Comparison of ENCODE assay signal across 8 mouse cellular contexts in genomic region chr2:26153295-26153694, GRCm38 (mm10). TPM values are rescaled to one million over a fixed set of nuclear protein-coding genes. Genes with fewer than 3 reads are reported as not detected.
DNase-seq lines count a peak whose midpoint lies in the region; ATAC-seq and TF ChIP-seq lines count a peak whose summit lies in the region.
"Had no signal": no experiment of that assay in that cellular context is flagged by ENCODE, and none has a peak within 500 bp of the region (broad histone marks: within the 10 kb centered on the region; RNA-seq: fewer than 3 reads in every experiment).

No protein-coding gene starts in this region.

- no peak overlapping the region for H3ac ChIP-seq in C2C12 (ENCODE audit: control insufficient read depth, insufficient read length, low read depth)

- ATAC-seq in intestine, postnatal 0 days = 0 out of 2 replicates have a peak, but pooled peaks have one; percentile 9
- ATAC-seq in intestine, embryonic 16.5 days = no peak
- no peak for ATAC-seq in Patski
- peak; percentile 57 for ATAC-seq in erythroid progenitor cell, adult 5-6 weeks (replicated peaks; ENCODE audit: low FRiP score, poor library complexity, severe bottlenecking)
- no peak for ATAC-seq in midbrain, postnatal 0 days (ENCODE audit: low FRiP score)

- CTCF ChIA-PET in Patski (lab: Charles Lee) = interaction anchor here (0.6 to 2.1 kb wide), 14 partner anchors 22 to 164 kb away, joined by 3 to 10 read pairs (median 4); no protein-coding TSS in a partner anchor

- DNase-seq in Patski (ENCODE audit: low read depth, low spot score) = no peak
- DNase-seq in midbrain, postnatal 0 days (ENCODE audit: low spot score) = no peak
- DNase-seq in layer of hippocampus, adult 11-12 months (ENCODE audit: low spot score) = no peak

- no peaks in the 10 kb centered on the region for H3K79me2 ChIP-seq in C2C12 (ENCODE audit: control insufficient read depth, insufficient read depth)

- H3K9me3 ChIP-seq in intestine, postnatal 0 days (ENCODE audit: control insufficient read depth) = no peaks in the 10 kb centered on the region
- H3K9me3 ChIP-seq in intestine, embryonic 16.5 days (ENCODE audit: control insufficient read depth, low read length) = no peaks in the 10 kb centered on the region
- H3K9me3 ChIP-seq in midbrain, postnatal 0 days (ENCODE audit: low read length) = no peaks in the 10 kb centered on the region

- no peaks in the 10 kb centered on the region for H3K79me3 ChIP-seq in C2C12 (ENCODE audit: low read depth)

- POLR2A ChIA-PET in Patski (lab: Charles Lee) = no interaction called here

- no peaks in the 10 kb centered on the region for H3K27me3 ChIP-seq in intestine, postnatal 0 days (replicated peaks; ENCODE audit: control insufficient read depth, insufficient read depth, low read length)
- no peaks in the 10 kb centered on the region for H3K27me3 ChIP-seq in intestine, embryonic 16.5 days (replicated peaks; ENCODE audit: control insufficient read depth, insufficient read depth, low read length)
- H3K27me3 ChIP-seq in C2C12 (ENCODE audit: control insufficient read depth, insufficient read depth, insufficient read length) = peaks cover 15% of the 10 kb centered on the region
- H3K27me3 ChIP-seq in Patski = no peaks in the 10 kb centered on the region
- H3K27me3 ChIP-seq in midbrain, postnatal 0 days (ENCODE audit: insufficient read depth, low read length) = no peaks in the 10 kb centered on the region

- no peak overlapping the region for H3K27ac ChIP-seq in intestine, postnatal 0 days (ENCODE audit: low read depth, low read length)
- H3K27ac ChIP-seq in intestine, embryonic 16.5 days (ENCODE audit: low read length) = no peak overlapping the region
- H3K27ac ChIP-seq in midbrain, postnatal 0 days (ENCODE audit: low read depth, low read length) = no peak overlapping the region

- in situ Hi-C loops in Patski (cut with MboI; ENCODE audit: low pct_unique_long_range_greater_than_20kb) = no loop called here

- H3K4me3 ChIP-seq in intestine, postnatal 0 days (ENCODE audit: low read depth, low read length) = no peak overlapping the region
- H3K4me3 ChIP-seq in intestine, embryonic 16.5 days (ENCODE audit: low read length) = no peak overlapping the region
- no peak overlapping the region for H3K4me3 ChIP-seq in C2C12 (ENCODE audit: insufficient read depth, poor library complexity, severe bottlenecking)
- H3K4me3 ChIP-seq in midbrain, postnatal 0 days (ENCODE audit: low read depth, low read length) = no peak overlapping the region

- H3K9ac ChIP-seq in intestine, postnatal 0 days (ENCODE audit: low read depth, low read length) = no peak overlapping the region
- no peak overlapping the region for H3K9ac ChIP-seq in intestine, embryonic 16.5 days (ENCODE audit: low read depth, low read length)
- H3K9ac ChIP-seq in midbrain, postnatal 0 days (replicated peaks; ENCODE audit: low read length, poor library complexity, severe bottlenecking) = no peak overlapping the region

- H3K4me2 ChIP-seq in intestine, postnatal 0 days (replicated peaks; ENCODE audit: low read depth) = no peak overlapping the region
- no peak overlapping the region for H3K4me2 ChIP-seq in intestine, embryonic 16.5 days (ENCODE audit: low read depth, low read length)
- no peak overlapping the region for H3K4me2 ChIP-seq in midbrain, postnatal 0 days (ENCODE audit: low read depth, low read length, poor library complexity, severe bottlenecking)

- H3K36me3 ChIP-seq in intestine, postnatal 0 days (ENCODE audit: control insufficient read depth, insufficient read depth) = no peaks in the 10 kb centered on the region
- H3K36me3 ChIP-seq in intestine, embryonic 16.5 days (ENCODE audit: control insufficient read depth, insufficient read depth, low read length) = no peaks in the 10 kb centered on the region
- H3K36me3 ChIP-seq in C2C12 (ENCODE audit: control insufficient read depth, insufficient read depth) = no peaks in the 10 kb centered on the region
- no peaks in the 10 kb centered on the region for H3K36me3 ChIP-seq in midbrain, postnatal 0 days (ENCODE audit: insufficient read depth, low read length)

- 40% methylated on average over 4 of the region's 4 CpGs for WGBS in intestine, postnatal 0 days
- WGBS in intestine, embryonic 16.5 days = 26% methylated on average over 4 of the region's 4 CpGs
- WGBS in midbrain, postnatal 0 days = 32% methylated on average over 4 of the region's 4 CpGs

- TF ChIP-seq CTCF in intestine, postnatal 0 days (IDR thresholded peaks at IDR 0.05; ENCODE audit: low read depth) = peak; percentile 76
- TF ChIP-seq CTCF in C2C12 (IDR thresholded peaks at IDR 0.05; ENCODE audit: control insufficient read depth, insufficient read depth, insufficient read length) (peak; percentile 59), Patski (IDR thresholded peaks at IDR 0.05) (peak; percentile 69)
- TF ChIP-seq CTCF in midbrain, postnatal 0 days (IDR thresholded peaks at IDR 0.05) = peak; percentile 59

- no peaks in the 10 kb centered on the region for H3K4me1 ChIP-seq in intestine, postnatal 0 days (replicated peaks; ENCODE audit: control insufficient read depth, insufficient read depth, low read length)
- no peaks in the 10 kb centered on the region for H3K4me1 ChIP-seq in intestine, embryonic 16.5 days (ENCODE audit: control insufficient read depth, insufficient read depth, low read length)
- H3K4me1 ChIP-seq in midbrain, postnatal 0 days (ENCODE audit: insufficient read depth, low read length) = peaks cover 8% of the 10 kb centered on the region

TF ChIP-seq in C2C12, 6 proteins besides CTCF, POLR2A, EP300 and RAD21:
- TF ChIP-seq MAX (IDR thresholded peaks at IDR 0.05) (no peak), MYOG (IDR thresholded peaks at IDR 0.05; ENCODE audit: control insufficient read depth, extremely low read depth, insufficient read length) (no peak), CEBPB (IDR thresholded peaks at IDR 0.05; ENCODE audit: low read depth) (no peak), FOSL1 (IDR thresholded peaks at IDR 0.05; ENCODE audit: insufficient read depth, low read length, poor library complexity, severe bottlenecking) (no peak), MYOD1 (IDR thresholded peaks at IDR 0.05; ENCODE audit: control insufficient read depth, insufficient read length, low read depth) (no peak), USF1 (IDR thresholded peaks at IDR 0.05; ENCODE audit: low read depth) (no peak)

RNA-seq across cellular contexts. Expression of gene Nacc2, which starts 30.3 kb away (rescaled TPM):
- polyA plus RNA-seq in intestine, postnatal 0 days (2015; fragmentation: Nextera tagmentation; extraction: Ambion mirVana) = 14.1 and 14.2 TPM in 2 replicates
- polyA plus RNA-seq in intestine, embryonic 16.5 days (2015; fragmentation: Nextera tagmentation; extraction: Ambion mirVana) = 18.6 and 20.4 TPM in 2 replicates
- 20.8 TPM for polyA plus RNA-seq in C2C12 (2012; fragmentation: generic; extraction: Trizol)
- 37.0 TPM for polyA plus RNA-seq in Patski (2021)
- total RNA-seq in erythroid progenitor cell, adult 5-6 weeks (2015; ENCODE audit: low replicate concordance) = 0.42 TPM in 1 of 2 replicates, not detected in the other
- total RNA-seq in erythroid progenitor cell, adult 5-6 weeks (2017; ENCODE audit: low replicate concordance) = 0.64 and 0.68 TPM in 2 replicates
- 35.2 and 40.7 TPM in 2 replicates for total RNA-seq in midbrain, postnatal 0 days (2014; rRNA removed)
- 21.4 and 23.9 TPM in 2 replicates for polyA plus RNA-seq in midbrain, postnatal 0 days (2015; fragmentation: Nextera tagmentation; extraction: Ambion mirVana)

RNA-seq across cellular contexts. Expression of gene Lhx3, which starts 54.8 kb away (rescaled TPM):
- 0.10 TPM in 1 of 2 replicates, not detected in the other for polyA plus RNA-seq in intestine, postnatal 0 days (2015; fragmentation: Nextera tagmentation; extraction: Ambion mirVana)
- 0.09 TPM in 1 of 2 replicates, not detected in the other for polyA plus RNA-seq in intestine, embryonic 16.5 days (2015; fragmentation: Nextera tagmentation; extraction: Ambion mirVana)
- polyA plus RNA-seq in C2C12 (2012; fragmentation: generic; extraction: Trizol) (not detected), Patski (2021) (not detected)
- total RNA-seq in erythroid progenitor cell, adult 5-6 weeks (2015; ENCODE audit: low replicate concordance) = not detected in 2 replicates
- not detected in 2 replicates for total RNA-seq in erythroid progenitor cell, adult 5-6 weeks (2017; ENCODE audit: low replicate concordance)
- 0.38 TPM in 1 of 2 replicates, not detected in the other for total RNA-seq in midbrain, postnatal 0 days (2014; rRNA removed)
- polyA plus RNA-seq in midbrain, postnatal 0 days (2015; fragmentation: Nextera tagmentation; extraction: Ambion mirVana) = 0.12 TPM in 1 of 2 replicates, not detected in the other
- polyA plus RNA-seq: liver, embryonic 16.5 days had no signal

Comparison
In these comparisons a context has a peak if more than half of its experiments do, and no peak if none do; other contexts are left out.
1. ATAC-seq: peak in intestine, postnatal 0 days (single experiment) and erythroid progenitor cell, adult 5-6 weeks (single experiment); none in intestine, embryonic 16.5 days (single experiment), Patski (single experiment) and midbrain, postnatal 0 days (single experiment).
2. Peak in every context shown above with its lines, with median percentiles within 50 percentile points of each other: CTCF ChIP-seq.